Mouse (Mus musculus): Measurements from ENCODE around the gene Fam178b.

DNA sequence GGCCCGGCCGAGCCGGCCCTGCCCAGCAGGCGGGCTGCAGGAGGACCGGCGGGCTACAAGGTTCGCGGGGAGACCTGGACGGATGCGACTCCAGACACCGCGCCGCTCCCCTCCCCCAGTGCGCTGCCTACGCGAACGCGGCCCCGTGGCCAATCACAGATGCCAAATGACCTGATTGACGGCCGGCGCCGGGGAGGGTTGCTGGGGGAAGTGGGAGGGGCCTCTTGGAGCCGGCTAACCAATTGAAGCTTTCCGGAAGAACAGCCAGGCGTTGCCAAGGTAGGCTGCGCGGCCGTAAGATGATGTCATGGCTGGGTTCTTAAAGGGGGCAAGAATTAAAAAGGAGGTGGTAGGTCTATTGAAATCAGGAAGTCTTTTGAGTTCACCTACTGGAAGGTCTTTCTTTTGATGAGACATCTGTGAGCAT lies 26.9 kb upstream of the Fam178b start, which contains the start of gene 4933424G06Rik:
- no peak for TF ChIP-seq EP300 (IDR thresholded peaks at IDR 0.05; ENCODE audit: insufficient read depth, low read depth, low read length)
- TF ChIP-seq CTCF (IDR thresholded peaks at IDR 0.05; ENCODE audit: low read depth, low read length) = no peak
